Mouse (Mus musculus): ENCODE measurements around the gene Cfdp1. TPM values are rescaled to one million over a fixed set of nuclear protein-coding genes. Genes with fewer than 3 reads are reported as not detected.
A peak's percentile ranks its signal among the peaks of the same experiment; 100 is the strongest.

Cfdp1 gene
- total RNA-seq, 2 experiments from 2014 or later: 17.1 to 21.3 TPM

DNA sequence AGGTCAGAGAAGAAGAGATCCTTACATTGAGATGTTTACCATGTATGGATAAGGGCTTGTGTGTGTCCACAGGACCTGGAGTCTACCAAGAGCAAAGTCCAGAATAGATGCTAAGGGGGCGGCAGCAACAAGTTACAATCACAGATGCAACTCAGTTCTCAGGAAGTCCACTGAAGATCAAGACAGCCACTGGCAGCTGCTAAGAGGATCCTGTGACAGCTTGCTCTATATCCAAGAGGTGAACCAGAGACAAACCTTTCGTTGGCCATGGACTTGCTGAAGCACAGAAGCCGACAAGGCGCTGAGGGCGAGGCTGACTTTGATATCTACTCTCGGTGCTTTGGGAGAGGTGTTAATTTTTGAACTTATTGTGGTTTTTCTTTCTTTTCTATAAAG lies 82.5 kb downstream of the Cfdp1 start:
- peak; percentile 34 for DNase-seq
- H3K4me3 ChIP-seq: no peak overlapping the region
- H3K27ac ChIP-seq: peak overlapping the region; percentile 63
- intact Hi-C loops (cut with DNase I): no loop called here
- no peak for TF ChIP-seq CTCF (IDR thresholded peaks at IDR 0.05)

GRCm38 (mm10) chr8:111770958-111771624 lies 83.0 kb downstream of the Cfdp1 start:
- intact Hi-C loops (cut with DNase I): no loop called here
- no peak for TF ChIP-seq CTCF (IDR thresholded peaks at IDR 0.05)
- Histone ChIP-seq H3K27ac (peak overlapping the region; percentile 63), H3K4me3 (no peak overlapping the region)
- no peak for DNase-seq

- DNase-seq: peak; percentile 80
- peak overlapping the region; percentile 67 for H3K27ac ChIP-seq
- intact Hi-C loops (cut with DNase I): no loop called here
- H3K4me3 ChIP-seq: no peak overlapping the region
- no peak for TF ChIP-seq CTCF (IDR thresholded peaks at IDR 0.05)
These were observed 84.2 kb downstream of the Cfdp1 start for GRCm38 (mm10) chr8:111769764-111770428.

DNA sequence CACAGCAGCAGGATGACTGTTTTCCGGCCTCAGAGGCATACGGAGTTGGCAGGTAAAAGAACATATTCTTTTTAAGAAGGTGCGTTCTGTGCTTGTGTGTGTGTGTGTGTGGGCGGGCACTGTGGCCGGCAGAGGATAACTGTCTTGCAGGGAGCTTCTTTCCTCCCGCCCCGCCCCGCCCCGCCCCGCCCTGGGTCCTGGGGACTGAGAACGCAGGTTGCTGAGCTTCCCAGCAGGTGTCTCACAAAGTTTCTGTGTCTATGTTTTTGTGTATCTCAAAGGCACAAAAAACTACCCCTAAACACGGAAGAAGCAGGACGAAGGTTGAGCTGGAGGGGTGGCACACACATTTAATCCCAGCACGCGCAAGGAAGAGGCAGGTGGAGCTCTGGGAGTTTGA lies 84.8 kb downstream of the Cfdp1 start:
- peak overlapping the region; percentile 67 for H3K27ac ChIP-seq

GRCm38 (mm10) chr8:111768651-111769050 lies 85.4 kb downstream of the Cfdp1 start:
- Histone ChIP-seq H3K27ac (0 out of 2 replicates have a peak overlapping the region, but pooled peaks have one; percentile 2), H3K4me3 (no peak overlapping the region)
- no peak for DNase-seq
- intact Hi-C loops (cut with DNase I): no loop called here
- TF ChIP-seq CTCF (IDR thresholded peaks at IDR 0.05): no peak

More for the DNA sequence above, 84.8 kb downstream of the Cfdp1 start:
- no peak overlapping the region for H3K4me3 ChIP-seq
- DNase-seq: no peak
- intact Hi-C loops (cut with DNase I): no loop called here
- TF ChIP-seq CTCF (IDR thresholded peaks at IDR 0.05): no peak

GRCm38 (mm10) chr8:111765616-111766015 lies 88.5 kb downstream of the Cfdp1 start:
- Histone ChIP-seq H3K27ac (no peak overlapping the region), H3K4me3 (no peak overlapping the region)
- DNase-seq: no peak
- intact Hi-C loops (cut with DNase I): no loop called here
- TF ChIP-seq CTCF (IDR thresholded peaks at IDR 0.05): no peak

DNA sequence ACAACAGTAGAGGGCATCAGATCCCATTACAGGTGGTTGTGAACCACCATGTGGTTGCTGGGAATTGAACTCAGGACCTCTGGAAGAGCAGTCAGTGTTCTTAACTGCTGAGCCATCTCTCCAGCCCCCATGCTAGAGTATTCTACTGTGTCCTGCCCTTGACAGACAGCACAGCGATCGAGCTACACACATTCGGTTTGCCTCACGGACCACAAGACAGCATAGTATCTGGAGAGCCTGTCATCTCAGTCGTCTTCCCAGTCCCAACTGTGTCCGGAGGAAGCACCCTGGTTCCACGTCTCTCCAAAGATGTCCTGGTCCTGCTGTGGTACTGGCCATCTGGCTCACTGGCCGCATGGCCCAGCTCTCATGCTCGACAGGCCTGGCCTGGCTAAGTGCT lies 89.0 kb downstream of the Cfdp1 start:
- TF ChIP-seq CTCF (IDR thresholded peaks at IDR 0.05): no peak
- H3K27ac ChIP-seq: no peak overlapping the region
- intact Hi-C loops (cut with DNase I): no loop called here
- no peak overlapping the region for H3K4me3 ChIP-seq
- DNase-seq: no peak

GRCm38 (mm10) chr8:111760708-111761107 lies 93.4 kb downstream of the Cfdp1 start:
- Histone ChIP-seq H3K27ac (no peak overlapping the region), H3K4me3 (no peak overlapping the region)
- TF ChIP-seq CTCF (IDR thresholded peaks at IDR 0.05): no peak
- DNase-seq: no peak
- intact Hi-C loops (cut with DNase I): no loop called here

DNA sequence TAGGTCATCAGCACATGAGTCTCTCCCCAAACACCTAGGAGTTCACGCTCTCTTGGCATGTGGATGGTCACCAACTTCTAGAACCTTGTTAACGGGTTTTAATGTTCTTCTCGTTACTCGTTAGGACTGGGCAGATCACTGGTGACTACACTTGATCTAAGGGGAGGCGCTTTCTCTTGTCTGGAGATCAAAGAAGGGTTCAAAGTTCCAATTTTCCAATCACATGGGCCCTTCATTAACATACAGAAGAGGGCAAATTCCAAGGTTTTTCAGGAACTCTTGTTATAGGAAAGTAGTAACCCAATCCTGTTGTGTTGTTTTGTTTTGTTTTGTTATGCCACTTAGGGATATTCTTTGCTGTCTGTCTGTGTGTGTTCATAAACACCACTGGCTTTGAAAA lies 95.3 kb downstream of the Cfdp1 start:
- DNase-seq: no peak
- no peak overlapping the region for H3K4me3 ChIP-seq
- no peak for TF ChIP-seq CTCF (IDR thresholded peaks at IDR 0.05)
- no peak overlapping the region for H3K27ac ChIP-seq
- intact Hi-C loops (cut with DNase I): no loop called here

GRCm38 (mm10) chr8:111757599-111757998 lies 96.5 kb downstream of the Cfdp1 start:
- H3K27ac ChIP-seq: no peak overlapping the region
- no peak for DNase-seq
- no peak overlapping the region for H3K4me3 ChIP-seq
- no peak for TF ChIP-seq CTCF (IDR thresholded peaks at IDR 0.05)
- intact Hi-C loops (cut with DNase I): no loop called here

- intact Hi-C loops (cut with DNase I): no loop called here
- DNase-seq: no peak
- no peak overlapping the region for H3K4me3 ChIP-seq
- no peak overlapping the region for H3K27ac ChIP-seq
- TF ChIP-seq CTCF (IDR thresholded peaks at IDR 0.05): no peak
These were observed 99.4 kb downstream of the Cfdp1 start for GRCm38 (mm10) chr8:111754736-111755135.

GRCm38 (mm10) chr8:111754088-111754487 lies 100.0 kb downstream of the Cfdp1 start:
- Histone ChIP-seq H3K4me3 (no peak overlapping the region), H3K27ac (no peak overlapping the region)
- intact Hi-C loops (cut with DNase I): no loop called here
- TF ChIP-seq CTCF (IDR thresholded peaks at IDR 0.05): no peak
- DNase-seq: no peak

GRCm38 (mm10) chr8:111748766-111749165 lies 105.3 kb downstream of the Cfdp1 start:
- DNase-seq: no peak
- Histone ChIP-seq H3K27ac (no peak overlapping the region), H3K4me3 (no peak overlapping the region)
- TF ChIP-seq CTCF (IDR thresholded peaks at IDR 0.05): no peak
- intact Hi-C loops (cut with DNase I): loop anchor here (2.0 to 5.0 kb wide), 2 partner anchors 30 to 39 kb away; no protein-coding TSS in a partner anchor

All from gastrocnemius, adult 2 months (tissue).